Mouse (Mus musculus) kidney, adult 9 months (tissue): ENCODE results near the gene Osbpl3.

Experiments used
- DNase-seq: peaks from one replicate; pipeline ENCODE4 v3.0.0; 2022

Osbpl3 gene

GRCm38 (mm10) chr6:50328901-50329300, 127.1 kb downstream of the Osbpl3 start:
- DNase-seq = no peak

DNA sequence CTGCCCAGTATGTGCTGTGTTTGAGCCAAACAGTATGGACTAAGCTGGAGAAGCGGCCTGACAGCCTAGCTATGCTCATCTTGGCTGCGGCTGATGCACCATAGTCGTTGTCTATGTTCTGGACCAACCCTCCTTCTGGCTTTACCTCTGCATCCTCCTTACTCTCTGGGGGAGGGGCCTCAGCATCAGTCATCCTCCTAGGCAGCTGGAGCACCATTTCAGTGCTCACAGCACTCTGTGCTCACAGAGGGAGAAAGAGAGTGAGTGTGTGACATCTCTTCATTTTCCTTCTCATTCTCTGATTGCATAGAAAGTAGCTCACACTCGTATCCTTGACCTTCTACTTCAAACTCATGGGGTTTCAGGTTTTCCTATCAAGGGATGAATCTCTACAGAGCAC, 129.8 kb downstream of the Osbpl3 start:
- DNase-seq = no peak

- no peak for DNase-seq
Measured at GRCm38 (mm10) chr6:50325485-50325884, 130.5 kb downstream of the Osbpl3 start.

DNA sequence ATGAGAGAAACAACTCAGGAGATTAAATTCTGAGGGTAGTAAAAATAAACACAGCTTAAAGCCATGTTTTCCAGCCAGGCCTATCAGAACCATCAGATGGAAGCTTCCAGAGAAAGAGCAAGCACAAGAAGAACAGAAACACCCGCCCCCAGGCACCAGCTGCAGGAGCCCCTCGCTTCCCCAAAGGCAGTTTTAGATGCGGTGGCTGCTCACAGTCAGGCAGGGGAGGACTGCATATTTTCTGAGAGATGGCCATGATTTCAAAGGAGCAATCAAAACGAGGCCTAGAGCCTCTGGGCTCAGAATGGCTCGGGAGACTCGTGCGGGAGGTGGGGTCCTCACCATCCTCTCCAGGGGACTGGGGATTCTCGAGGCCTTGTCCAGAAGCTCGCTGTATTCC, 133.4 kb downstream of the Osbpl3 start:
- no peak for DNase-seq

- DNase-seq = no peak
Measured at GRCm38 (mm10) chr6:50321739-50322138, 134.3 kb downstream of the Osbpl3 start.

DNA sequence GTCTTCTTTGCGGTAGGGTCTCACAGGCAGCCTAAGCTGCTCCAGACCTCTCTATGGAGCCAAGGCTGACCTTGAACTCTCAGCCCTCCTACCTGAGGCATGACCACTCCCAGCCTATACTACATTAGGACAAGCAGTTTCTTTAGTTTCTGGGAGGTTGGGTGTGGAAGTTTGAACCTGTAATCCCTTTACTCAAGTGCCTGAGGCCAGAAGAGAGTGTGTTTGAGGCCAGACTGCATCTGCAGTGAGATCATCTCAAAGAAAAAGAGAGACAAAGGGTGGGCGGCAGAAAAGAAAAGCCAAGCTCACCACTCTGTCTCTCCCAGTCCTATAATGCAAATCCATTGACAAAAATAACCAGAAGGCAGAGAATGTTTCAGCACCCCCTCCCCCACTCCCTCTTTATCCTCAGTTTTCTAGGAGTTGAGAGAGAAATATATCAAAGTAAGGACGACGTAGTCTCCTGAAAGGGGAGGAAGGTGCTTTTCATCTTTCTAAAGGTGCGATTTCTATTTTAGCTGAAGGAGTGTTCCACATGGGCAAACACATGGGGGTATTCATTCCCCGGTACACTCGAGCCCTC, 137.3 kb downstream of the Osbpl3 start:
- DNase-seq = no peak

DNA sequence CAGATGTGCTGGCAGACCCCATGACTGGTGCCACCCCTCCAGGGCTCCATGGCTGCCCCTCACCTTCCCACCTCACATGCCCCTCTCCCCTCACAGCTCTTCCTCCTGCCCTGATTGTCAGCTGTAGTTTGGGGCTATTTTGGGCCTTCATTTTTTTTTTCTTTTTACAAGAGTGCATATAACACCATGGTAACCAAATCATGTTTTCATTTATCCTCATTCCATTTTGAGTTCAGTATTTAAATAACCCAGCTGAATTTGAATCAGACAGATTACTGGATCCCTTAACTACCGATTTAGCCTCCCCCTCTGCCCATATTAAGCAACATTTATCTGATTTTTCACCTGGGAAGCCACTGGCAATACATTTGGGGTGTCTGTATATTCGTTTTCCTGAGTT, 137.9 kb downstream of the Osbpl3 start:
- no peak for DNase-seq

- no peak for DNase-seq
Measured at GRCm38 (mm10) chr6:50316795-50317505, 139.1 kb downstream of the Osbpl3 start.

DNA sequence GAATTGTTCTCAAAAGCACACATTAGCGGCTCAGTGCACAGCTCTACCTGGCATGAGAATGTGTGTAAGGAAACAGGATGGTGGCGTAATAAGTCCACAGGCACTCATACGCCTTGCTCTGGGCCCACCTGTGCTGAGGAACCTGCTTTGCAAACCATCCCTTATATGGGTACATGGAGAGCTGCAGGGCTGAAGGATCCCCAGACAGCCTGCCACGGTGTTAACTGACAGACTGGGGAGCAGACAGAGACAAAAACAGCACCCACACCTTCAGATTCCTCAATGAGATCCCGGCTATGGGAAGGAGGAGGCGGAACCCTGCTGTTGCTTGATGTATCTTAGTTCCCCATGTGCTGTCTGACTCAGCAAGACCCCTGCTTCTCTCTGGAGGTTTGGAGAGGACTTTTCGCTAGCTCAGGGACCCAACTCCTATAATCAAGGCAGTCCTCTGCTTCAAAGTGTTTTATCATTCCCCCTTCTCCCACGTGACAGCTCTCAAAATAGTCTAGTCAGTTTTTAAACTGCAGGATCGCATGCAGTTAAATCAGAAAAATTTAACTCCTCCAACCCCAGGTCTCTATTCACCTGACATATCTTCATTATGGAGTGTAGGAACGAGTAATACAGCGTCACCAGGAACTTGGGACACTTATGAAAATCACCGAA, 141.5 kb downstream of the Osbpl3 start:
- no peak for DNase-seq

- DNase-seq = peak; percentile 79
Measured at GRCm38 (mm10) chr6:50312647-50313046, 143.4 kb downstream of the Osbpl3 start.

DNA sequence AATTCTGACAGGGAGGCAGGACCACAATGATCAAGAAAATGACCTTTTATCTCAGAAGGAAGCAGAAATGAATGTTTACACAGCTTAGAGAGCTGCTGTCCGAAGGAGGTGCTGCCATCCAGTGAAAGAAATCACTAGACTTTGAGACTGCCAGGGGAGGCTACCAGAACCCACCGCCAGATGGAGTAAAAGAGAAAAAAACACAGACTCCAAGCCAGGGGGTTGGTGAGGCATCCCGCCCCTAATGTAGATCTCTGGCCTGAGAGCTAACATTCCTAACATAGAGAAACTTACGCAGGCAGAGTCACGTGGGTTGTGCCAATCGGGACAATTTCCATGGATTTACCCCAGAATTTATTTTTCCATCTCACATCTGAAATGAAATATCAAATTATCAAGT, 147.0 kb downstream of the Osbpl3 start:
- DNase-seq = peak; percentile 32

- DNase-seq = no peak
Measured at GRCm38 (mm10) chr6:50306625-50307024, 149.4 kb downstream of the Osbpl3 start.

- peak; percentile 79 for DNase-seq
Measured at GRCm38 (mm10) chr6:50304949-50305491, 151.0 kb downstream of the Osbpl3 start.

GRCm38 (mm10) chr6:50301121-50301520, 154.9 kb downstream of the Osbpl3 start:
- no peak for DNase-seq

DNA sequence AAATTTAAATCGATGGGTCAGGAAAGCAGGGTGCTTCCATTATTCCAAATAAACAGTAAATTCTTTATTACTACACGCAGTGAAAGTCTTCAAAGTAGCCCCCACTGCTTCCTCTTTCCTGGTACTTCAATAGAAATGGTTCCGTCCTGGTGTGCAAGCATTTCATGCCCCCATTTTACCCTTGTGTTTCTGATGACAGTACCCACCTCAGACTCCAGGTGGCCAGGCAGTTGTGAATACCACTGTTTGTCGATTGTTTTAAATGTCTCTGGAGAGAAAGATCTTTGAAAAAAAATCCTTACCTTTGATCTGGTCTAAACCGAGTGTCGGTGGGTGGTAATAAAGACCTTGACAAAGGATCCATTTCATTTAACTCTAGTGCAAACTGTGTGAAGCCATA, 155.4 kb downstream of the Osbpl3 start:
- no peak for DNase-seq

DNA sequence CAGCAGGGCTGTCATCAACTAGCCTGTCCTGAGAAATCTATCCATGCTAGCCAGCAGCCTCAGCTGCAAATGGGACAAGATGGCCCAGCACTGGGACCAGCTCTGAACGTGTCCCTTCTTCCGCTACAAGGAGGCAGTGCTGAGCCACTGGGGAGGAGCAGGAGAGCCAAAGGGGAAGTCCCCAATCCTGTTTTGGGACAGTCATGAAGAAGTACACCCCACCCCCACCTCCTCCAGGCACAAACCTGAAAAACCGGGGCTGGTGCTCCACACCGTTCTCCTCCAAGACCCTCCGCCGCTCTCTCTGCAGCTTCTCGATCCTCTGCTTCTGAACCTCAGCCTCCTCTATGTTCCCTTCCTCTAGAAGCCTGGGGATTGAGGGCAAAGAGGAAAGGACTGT, 156.9 kb downstream of the Osbpl3 start:
- DNase-seq = no peak

- DNase-seq = no peak
Measured at GRCm38 (mm10) chr6:50297671-50298070, 158.3 kb downstream of the Osbpl3 start.

GRCm38 (mm10) chr6:50295136-50295535, 160.9 kb downstream of the Osbpl3 start:
- DNase-seq = no peak

- DNase-seq = peak; percentile 95
Measured at GRCm38 (mm10) chr6:50294128-50294527, 161.9 kb downstream of the Osbpl3 start.

DNA sequence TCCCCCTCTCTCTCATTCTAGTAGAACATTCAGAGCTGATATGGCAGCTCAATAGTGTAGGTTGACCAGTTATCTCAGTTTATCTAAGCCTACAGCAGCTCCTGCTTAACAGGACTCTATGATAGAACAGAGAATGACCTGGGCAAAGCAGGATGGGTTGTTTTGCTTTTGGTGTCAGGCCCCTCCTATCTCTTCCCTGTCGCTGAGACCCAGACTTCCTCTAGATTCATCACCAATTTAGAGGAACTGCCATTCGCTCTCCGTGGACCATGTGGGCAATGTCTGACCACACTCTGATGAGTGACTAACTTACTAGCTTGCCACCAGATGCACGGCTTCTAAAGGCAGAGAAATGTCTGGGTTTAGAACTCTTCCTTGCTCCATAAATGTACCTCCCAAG, 164.4 kb downstream of the Osbpl3 start:
- DNase-seq = no peak

- no peak for DNase-seq
Measured at GRCm38 (mm10) chr6:50286881-50287280, 169.1 kb downstream of the Osbpl3 start.

DNA sequence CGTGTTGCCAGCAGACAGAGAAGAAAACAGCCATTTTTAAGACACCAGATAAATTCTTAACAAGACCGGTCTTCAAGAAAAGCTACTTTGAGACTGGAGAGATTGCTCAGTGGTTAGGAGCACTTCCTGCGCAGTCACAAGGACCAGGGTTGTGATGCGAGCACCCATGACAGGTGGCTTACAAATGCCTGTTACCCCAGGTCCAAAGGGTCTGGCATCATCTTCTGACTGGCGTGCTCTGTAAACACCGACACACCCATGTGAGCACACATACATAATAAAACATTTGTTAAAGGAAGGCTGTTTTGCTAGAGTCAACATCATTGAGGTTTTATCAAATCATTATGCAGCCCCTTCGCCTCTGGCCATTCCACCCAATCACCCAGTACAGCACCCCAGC, 176.4 kb downstream of the Osbpl3 start:
- DNase-seq = no peak

GRCm38 (mm10) chr6:50273947-50274346, 182.1 kb downstream of the Osbpl3 start:
- no peak for DNase-seq

GRCm38 (mm10) chr6:50273416-50273815, 182.6 kb downstream of the Osbpl3 start:
- no peak for DNase-seq
